Mouse (Mus musculus) limb, embryonic 11.5 days (tissue): ENCODE data around the gene Hist1h2ap. TPM values are rescaled to one million over a fixed set of nuclear protein-coding genes. Genes with fewer than 3 reads are reported as not detected.

ENCODE experiments used
- ATAC-seq: fragments of 200-750 bp; cut with Nextera tagmentation; 2 replicates; pipeline ENCODE4 v1.8.0; 2017; ENCODE audit warnings: low read depth; ENCODE audit not compliant: insufficient number of reproducible peaks, low FRiP score, low TSS enrichment
- DNase-seq: peaks from one replicate; pipeline ENCODE4 v3.0.0-alpha.2; 2015; ENCODE audit warnings: low spot score
- H3K27ac ChIP-seq: fragments of 300-500 bp; sonication (generic); replicated peaks from 2 replicates; pipeline ENCODE4 v1.5.1; 2014; ENCODE audit warnings: low read depth, mild to moderate bottlenecking, low read length
- H3K27me3 ChIP-seq: fragments of 300-500 bp; sonication (generic); 2 replicates; pipeline ENCODE4 v1.6.1; 2014; ENCODE audit warnings: mild to moderate bottlenecking, low read length, mixed read lengths; ENCODE audit not compliant: control insufficient read depth, insufficient read depth
- H3K36me3 ChIP-seq: fragments of 300-500 bp; sonication (generic); 2 replicates; pipeline ENCODE4 v1.6.1; 2014; ENCODE audit warnings: mild to moderate bottlenecking, low read length, moderate library complexity, mixed read lengths; ENCODE audit not compliant: control insufficient read depth, insufficient read depth
- H3K4me1 ChIP-seq: fragments of 300-500 bp; sonication (generic); 2 replicates; pipeline ENCODE4 v1.6.1; 2014; ENCODE audit warnings: low read length, mixed read lengths; ENCODE audit not compliant: control insufficient read depth, insufficient read depth
- H3K4me2 ChIP-seq: fragments of 300-500 bp; sonication (generic); 2 replicates; pipeline ENCODE4 v1.6.1; 2014; ENCODE audit warnings: low read depth, mild to moderate bottlenecking, moderate library complexity; ENCODE audit not compliant: severe bottlenecking
- H3K4me3 ChIP-seq: fragments of 300-500 bp; sonication (generic); 2 replicates; pipeline ENCODE4 v1.5.1; 2014; ENCODE audit warnings: low read depth, low read length
- H3K9ac ChIP-seq: fragments of 300-500 bp; sonication (generic); 2 replicates; pipeline ENCODE4 v1.6.1; 2014; ENCODE audit warnings: mild to moderate bottlenecking, low read length
- H3K9me3 ChIP-seq: fragments of 300-500 bp; sonication (generic); 2 replicates; pipeline ENCODE4 v1.6.1; 2016; ENCODE audit warnings: low read length; ENCODE audit not compliant: control insufficient read depth
- WGBS: fragments of 180-500 bp; shearing (Covaris S2); extraction: QIAGEN DNeasy Blood & Tissue Kit; methylation state at CpG from one replicate; pipeline ENCODE4 v1.1.7; 2014; 5-methylcytosine and 5-hydroxymethylcytosine counted together
- microRNA-seq: library from miRNA; unstranded; fragments of <30 nt; microRNA quantifications from one replicate; pipeline ENCODE4, GENCODE M21; 2016
- polyA plus RNA-seq: library from polyadenylated mRNA; unstranded; fragments of >200 nt; fragmentation: Nextera tagmentation; extraction: Ambion mirVana; gene quantifications from 2 replicates; pipeline ENCODE4 v1.2.1, GENCODE M21; 2014

The Hist1h2ap gene
- polyA plus RNA-seq, 1 experiment from 2014 or later: 6,662 TPM

DNA sequence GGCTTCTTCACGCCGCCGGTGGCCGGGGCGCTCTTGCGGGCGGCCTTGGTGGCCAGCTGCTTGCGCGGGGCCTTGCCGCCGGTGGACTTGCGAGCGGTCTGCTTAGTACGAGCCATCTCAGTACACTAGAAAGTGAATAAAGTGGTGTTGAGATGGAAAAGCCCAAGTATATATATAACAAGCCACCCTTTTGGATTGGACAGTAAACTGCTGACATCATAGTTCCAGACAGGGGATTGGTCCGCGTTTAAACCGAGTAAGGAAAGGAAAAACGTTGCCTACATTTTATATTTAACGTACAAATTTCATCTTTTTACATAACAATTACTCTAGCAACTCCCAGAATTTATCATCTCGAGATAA is 50.1 kb downstream of the Hist1h2ap start, which contains the start of gene Hist1h3i:
Hist1h3i (minus strand) TSS at position 116 of the 363 bp plus-strand sequence.
- H3K4me1 ChIP-seq: peaks cover 8% of the 10 kb centered on the region; the same call in 1 of the 2 replicates
- peak; percentile 69; the same call in 1 of the 2 replicates for ATAC-seq
- peak within 1 kb of the TSS; percentile 56 for H3K4me2 ChIP-seq
- H3K4me3 ChIP-seq: peak within 1 kb of the TSS; percentile 36
- DNase-seq: peak; percentile 50
- peak within 1 kb of the TSS; percentile 89 for H3K27ac ChIP-seq
- H3K9me3 ChIP-seq: no peaks in the 10 kb centered on the region
- H3K36me3 ChIP-seq: no peaks in the 10 kb centered on the region
- no peaks in the 10 kb centered on the region for H3K27me3 ChIP-seq
- peak within 1 kb of the TSS; percentile 61 for H3K9ac ChIP-seq
- WGBS: under 1% methylated on average over 13 of the region's 20 CpGs

Small RNA genes within 50 kb of the gene (microRNA-seq; reads per million reads assigned to microRNA genes)
- gene Gm19658 (not detected), gene Gm44346 (not detected), gene Gm44466 (not detected)

Other genes with a start within 250 kb of the Hist1h2ap start
- not detected in 2 replicates for gene Olfr1362, start 219.5 kb downstream of the Hist1h2ap start, polyA plus RNA-seq
- gene Olfr11, start 191.0 kb downstream of the Hist1h2ap start, polyA plus RNA-seq: not detected in 2 replicates
- gene Olfr1361, start 170.1 kb downstream of the Hist1h2ap start, polyA plus RNA-seq: not detected in 2 replicates
- gene Olfr1360, start 156.1 kb downstream of the Hist1h2ap start, polyA plus RNA-seq: not detected in 2 replicates
- not detected in 2 replicates for gene Olfr1359, start 135.4 kb downstream of the Hist1h2ap start, polyA plus RNA-seq
- gene Hist1h2bl, start 117.4 kb downstream of the Hist1h2ap start, polyA plus RNA-seq: 2.2 and 2.9 TPM in 2 replicates
- gene Hist1h2ai, start 117.1 kb downstream of the Hist1h2ap start, polyA plus RNA-seq: 16.9 and 20.4 TPM in 2 replicates
- 13.2 and 15.5 TPM in 2 replicates for gene Hist1h3h, start 115.8 kb downstream of the Hist1h2ap start, polyA plus RNA-seq
- 7.6 and 9.2 TPM in 2 replicates for gene Hist1h2bm, start 111.5 kb downstream of the Hist1h2ap start, polyA plus RNA-seq
- gene Hist1h4j, start 98.4 kb downstream of the Hist1h2ap start, polyA plus RNA-seq: 1.1 and 1.7 TPM in 2 replicates
- 3.4 and 7.1 TPM in 2 replicates for gene Hist1h4k, start 83.0 kb downstream of the Hist1h2ap start, polyA plus RNA-seq
- 6.1 and 9.4 TPM in 2 replicates for gene Hist1h2ak, start 79.7 kb downstream of the Hist1h2ap start, polyA plus RNA-seq
- 1.8 and 2.6 TPM in 2 replicates for gene Hist1h2bn, start 79.4 kb downstream of the Hist1h2ap start, polyA plus RNA-seq
- gene Hist1h1b, start 52.9 kb downstream of the Hist1h2ap start, polyA plus RNA-seq: 20.0 and 21.2 TPM in 2 replicates
- gene Hist1h3i, start 50.1 kb downstream of the Hist1h2ap start, polyA plus RNA-seq: 294 and 298 TPM in 2 replicates
- 7.5 and 10.7 TPM in 2 replicates for gene Hist1h2an, start 46.3 kb downstream of the Hist1h2ap start, polyA plus RNA-seq
- gene Hist1h2bp, start 46.0 kb downstream of the Hist1h2ap start, polyA plus RNA-seq: 1.7 and 4.9 TPM in 2 replicates
- gene Hist1h2bq, start 23.3 kb downstream of the Hist1h2ap start, polyA plus RNA-seq: 21.3 and 25.2 TPM in 2 replicates
- gene Hist1h2ao, start 23.0 kb downstream of the Hist1h2ap start, polyA plus RNA-seq: 2.5 and 3.6 TPM in 2 replicates
- not detected in 2 replicates for gene Hist1h4m, start 21.8 kb downstream of the Hist1h2ap start, polyA plus RNA-seq
- 11.8 and 15.0 TPM in 2 replicates for gene Hist1h4n, start 1.3 kb downstream of the Hist1h2ap start, polyA plus RNA-seq
- 21.5 and 24.2 TPM in 2 replicates for gene Hist1h2br, start 236 bp upstream of the Hist1h2ap start, polyA plus RNA-seq
- gene Zfp184, start 111.6 kb upstream of the Hist1h2ap start, polyA plus RNA-seq: 26.9 and 28.8 TPM in 2 replicates
- 0.31 and 0.38 TPM in 2 replicates for gene Pom121l2, start 147.7 kb upstream of the Hist1h2ap start, polyA plus RNA-seq
- 0.20 and 0.21 TPM in 2 replicates for gene Prss16, start 176.2 kb upstream of the Hist1h2ap start, polyA plus RNA-seq
- 5.5 and 22.0 TPM in 2 replicates for gene Hist1h2ah, start 202.1 kb upstream of the Hist1h2ap start, polyA plus RNA-seq
- gene Hist1h2bk, start 202.4 kb upstream of the Hist1h2ap start, polyA plus RNA-seq: 13.8 and 14.0 TPM in 2 replicates
- 29.4 and 30.2 TPM in 2 replicates for gene Hist1h4i, start 207.9 kb upstream of the Hist1h2ap start, polyA plus RNA-seq
- gene Hist1h2ag, start 209.4 kb upstream of the Hist1h2ap start, polyA plus RNA-seq: 75.3 and 79.2 TPM in 2 replicates
- 18.9 and 19.9 TPM in 2 replicates for gene Hist1h2bj, start 209.7 kb upstream of the Hist1h2ap start, polyA plus RNA-seq